Mouse (Mus musculus) gastrocnemius, adult 2 months (tissue): Measurements from ENCODE around the gene Socs7. TPM values are rescaled to one million over a fixed set of nuclear protein-coding genes. Genes with fewer than 3 reads are reported as not detected.

Source experiments
- DNase-seq: peaks from one replicate; pipeline ENCODE4 v3.0.0; 2022
- H3K27ac ChIP-seq: fragments of 200-600 bp; 2 replicates; pipeline ENCODE4 v1.8.1; 2022; ENCODE audit warnings: mild to moderate bottlenecking
- H3K4me3 ChIP-seq: fragments of 200-600 bp; 2 replicates; pipeline ENCODE4 v1.8.1; 2022; ENCODE audit warnings: mild to moderate bottlenecking, moderate library complexity
- CTCF ChIP-seq: fragments of 200-600 bp; IDR thresholded peaks from 2 replicates; pipeline ENCODE4 v1.8.1; 2022; ENCODE audit warnings: antibody characterized with exemption, mild to moderate bottlenecking, moderate library complexity
- intact Hi-C: fragments of 180-260 bp; cut with DNase I; formaldehyde crosslinking; loops from one replicate; pipeline ENCODE4 v1.15.1; 2025
- total RNA-seq, 2 experiments: library from RNA; stranded (reverse); gene quantifications; 2 replicates each; pipeline ENCODE4 v1.2.3; 2021

Socs7 gene
- total RNA-seq, 2 experiments from 2014 or later: 43.2 to 48.6 TPM

DNA sequence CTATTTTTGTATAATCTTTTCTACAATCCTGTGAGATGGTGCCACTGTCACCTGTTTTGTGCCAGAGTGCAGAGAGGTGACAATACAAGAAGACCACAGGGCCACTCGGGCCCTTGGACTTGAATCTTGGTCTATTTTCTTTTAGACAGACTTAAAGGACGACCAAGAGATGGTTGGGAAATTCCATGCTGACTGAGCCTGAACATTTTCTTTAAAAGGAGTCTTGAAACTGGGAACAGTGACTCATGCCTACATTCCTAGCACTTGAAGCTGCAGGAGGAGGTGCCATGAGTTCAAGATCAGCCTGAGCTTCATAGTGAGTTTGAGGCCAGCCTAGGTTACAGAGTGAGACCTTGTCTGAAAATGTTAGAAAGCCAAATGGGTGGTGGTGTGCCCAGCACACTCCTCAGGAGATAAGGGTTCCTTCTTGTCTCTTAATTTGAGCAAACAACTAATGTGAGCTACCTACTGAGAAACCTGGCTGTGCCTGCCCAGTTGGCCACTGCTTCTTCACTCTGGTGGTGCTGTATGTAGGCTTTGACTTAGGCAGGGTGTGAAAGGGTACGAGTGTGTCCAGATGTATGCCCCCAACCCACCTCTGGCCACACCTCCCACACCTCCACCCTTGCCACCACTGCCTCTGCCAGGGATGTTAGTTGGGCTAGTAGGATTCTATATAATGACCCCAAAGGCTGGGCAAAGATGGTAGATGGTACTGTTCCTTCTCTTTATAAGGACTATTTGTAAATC is 39.5 kb downstream of the Socs7 start:
- DNase-seq: no peak
- intact Hi-C loops: no loop called here

DNA sequence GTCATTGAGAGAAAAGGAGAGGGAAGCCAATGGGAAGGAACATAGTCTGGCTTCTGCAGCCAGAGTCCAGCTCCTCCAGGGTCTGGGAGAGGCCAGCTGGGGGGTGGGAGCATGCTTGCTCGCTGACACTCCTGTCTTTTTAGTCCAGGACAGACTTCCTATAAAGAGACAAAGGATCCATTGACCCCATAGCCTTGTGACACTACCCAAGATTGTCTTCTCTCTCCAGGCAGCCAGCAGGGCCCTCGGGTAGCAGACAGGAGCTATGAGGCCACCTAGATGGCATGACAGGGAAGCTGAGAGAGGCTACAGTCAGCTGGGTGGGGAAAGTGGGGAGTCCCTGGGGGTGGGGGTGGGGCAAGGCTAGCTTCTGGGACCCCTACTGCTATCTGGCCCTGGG is 40.4 kb downstream of the Socs7 start:
- no peak overlapping the region for H3K4me3 ChIP-seq
- no peak overlapping the region for H3K27ac ChIP-seq
- intact Hi-C loops: no loop called here
- no peak for DNase-seq
- TF ChIP-seq CTCF: no peak

More for the DNA sequence above, 39.5 kb downstream of the Socs7 start:
- Histone ChIP-seq H3K4me3 (no peak overlapping the region), H3K27ac (no peak overlapping the region)
- no peak for TF ChIP-seq CTCF

DNA sequence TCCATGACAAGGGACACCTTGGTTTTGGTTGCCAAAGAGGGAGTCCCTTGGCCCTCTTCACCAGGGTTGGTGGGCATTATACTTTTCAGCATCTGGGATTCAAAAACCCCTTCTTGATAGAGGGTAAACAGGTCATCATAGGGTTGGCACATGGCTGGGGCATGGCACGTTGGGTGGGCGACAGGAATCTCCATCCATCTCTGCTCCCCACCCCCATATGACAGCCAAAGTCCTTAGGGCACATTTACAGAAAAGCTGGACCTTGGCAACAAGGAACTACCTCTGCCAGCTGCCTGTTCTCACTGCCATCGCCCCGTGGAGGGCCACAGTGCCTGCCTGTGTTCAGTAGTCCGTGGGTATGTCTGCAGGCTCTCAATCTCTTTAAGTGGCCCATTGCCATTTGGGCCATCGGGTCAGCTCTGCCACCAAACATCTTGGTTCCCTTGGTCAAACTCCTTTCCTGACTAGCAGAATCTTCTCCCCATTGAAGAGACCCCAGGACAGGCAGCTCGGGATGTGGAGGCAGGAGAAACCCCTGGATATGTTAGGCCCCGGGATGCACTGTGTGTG is 41.3 kb downstream of the Socs7 start:
- Histone ChIP-seq H3K4me3 (peak overlapping the region; percentile 82; the same call in 1 of the 2 replicates), H3K27ac (no peak overlapping the region)
- no peak for TF ChIP-seq CTCF
- no peak for DNase-seq
- intact Hi-C loops: no loop called here

DNA sequence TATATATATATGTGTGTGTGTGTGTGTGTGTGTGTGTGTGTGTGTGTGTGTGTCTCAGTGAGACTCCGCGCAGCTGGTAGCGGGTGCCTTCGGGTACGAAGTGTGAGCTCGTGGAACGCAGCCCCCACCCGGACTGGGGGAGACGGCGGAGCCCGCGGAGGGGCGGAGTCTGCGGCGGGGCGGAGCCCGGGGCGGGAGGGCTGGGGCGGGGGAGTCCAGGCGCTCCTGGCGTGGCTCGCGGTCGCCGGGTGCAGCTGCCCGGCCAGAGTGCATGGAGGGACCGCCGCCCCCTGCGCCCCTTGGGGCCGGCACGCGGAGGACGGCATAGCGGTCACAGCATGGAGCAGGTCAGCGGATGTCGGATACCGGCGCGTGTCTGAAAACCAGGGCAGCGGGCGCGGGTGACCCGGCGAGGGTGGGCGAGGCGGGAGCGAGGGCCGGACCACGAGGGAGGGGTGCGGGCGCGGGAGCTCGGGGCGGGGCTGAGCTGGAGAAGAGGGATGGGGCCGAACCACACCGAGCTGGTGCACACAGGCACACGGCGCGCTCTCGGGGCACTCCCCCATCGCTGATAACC is 41.9 kb downstream of the Socs7 start:
- peak overlapping the region; percentile 20; the same call in 1 of the 2 replicates for H3K27ac ChIP-seq

DNA sequence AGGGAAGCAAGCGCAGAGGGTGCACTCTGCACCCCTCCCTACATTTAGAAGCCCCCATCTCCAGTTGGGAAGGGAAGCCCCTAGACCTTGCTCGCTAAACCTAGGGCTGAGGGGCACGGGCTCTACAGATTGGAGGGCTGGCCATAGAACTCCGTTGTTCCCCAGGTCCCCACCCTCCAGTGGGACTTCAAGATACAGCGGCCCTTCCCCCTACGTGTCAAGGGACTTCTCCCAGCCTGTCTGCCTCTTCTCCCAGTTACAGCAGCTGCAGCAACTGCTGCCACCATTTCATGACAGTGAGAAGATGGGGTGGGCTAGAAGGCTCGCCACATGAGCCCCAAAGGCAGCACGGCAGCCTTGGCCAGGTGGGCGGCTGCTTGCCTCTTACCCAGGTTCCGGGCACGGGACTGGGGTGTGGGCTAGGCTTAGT is 42.4 kb downstream of the Socs7 start:
- intact Hi-C loops: no loop called here
- TF ChIP-seq CTCF: no peak
- peak overlapping the region; percentile 20; the same call in 1 of the 2 replicates for H3K27ac ChIP-seq
- peak overlapping the region; percentile 82 for H3K4me3 ChIP-seq
- DNase-seq: no peak

More for the DNA sequence above, 41.9 kb downstream of the Socs7 start:
- intact Hi-C loops: no loop called here
- H3K4me3 ChIP-seq: peak overlapping the region; percentile 82
- DNase-seq: peak; percentile 73
- TF ChIP-seq CTCF: no peak

DNA sequence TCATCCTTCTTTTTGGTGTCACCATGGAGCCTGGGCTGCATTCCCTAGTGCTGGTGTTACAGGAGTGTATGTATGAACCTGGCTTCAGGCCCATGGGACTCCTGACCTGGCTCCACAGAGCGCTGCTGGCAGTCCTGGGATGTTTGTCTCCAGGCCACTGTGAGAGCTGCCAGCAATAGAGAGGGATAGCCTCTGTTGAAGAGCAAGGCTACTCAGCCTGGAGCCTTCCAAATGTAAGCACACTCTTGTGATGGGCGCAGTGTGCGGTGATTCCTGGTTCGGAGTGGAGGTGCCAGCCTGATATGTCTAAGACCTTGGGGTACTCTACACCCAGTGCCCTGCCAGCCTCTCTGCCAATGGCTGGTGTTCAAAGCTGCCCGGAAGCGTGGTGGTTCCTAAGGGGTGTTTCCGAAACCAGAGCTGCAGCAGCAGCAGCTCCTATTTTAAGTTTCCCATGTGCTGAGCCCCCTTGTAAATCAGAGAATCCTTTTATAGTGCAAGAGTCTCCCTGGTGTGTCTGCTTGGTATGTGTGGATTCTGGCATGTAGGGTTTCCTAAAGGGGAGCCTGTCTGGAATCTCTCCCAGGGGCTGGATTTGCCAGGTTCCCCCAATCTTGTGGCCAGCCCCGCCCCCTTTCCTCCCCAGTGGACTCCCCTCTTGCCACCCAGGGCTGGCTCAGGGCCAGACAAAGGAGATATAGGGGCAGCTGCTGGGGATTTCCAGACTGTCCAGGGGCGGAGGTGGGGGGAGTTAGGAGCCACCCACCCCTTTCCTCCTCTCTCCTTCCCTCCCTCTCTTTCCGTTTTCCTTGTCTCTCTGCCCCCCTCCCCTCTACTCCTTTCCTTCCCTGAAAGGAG is 44.0 kb downstream of the Socs7 start:
- DNase-seq: no peak
- TF ChIP-seq CTCF: no peak
- intact Hi-C loops: no loop called here
- Histone ChIP-seq H3K4me3 (no peak overlapping the region), H3K27ac (no peak overlapping the region)

DNA sequence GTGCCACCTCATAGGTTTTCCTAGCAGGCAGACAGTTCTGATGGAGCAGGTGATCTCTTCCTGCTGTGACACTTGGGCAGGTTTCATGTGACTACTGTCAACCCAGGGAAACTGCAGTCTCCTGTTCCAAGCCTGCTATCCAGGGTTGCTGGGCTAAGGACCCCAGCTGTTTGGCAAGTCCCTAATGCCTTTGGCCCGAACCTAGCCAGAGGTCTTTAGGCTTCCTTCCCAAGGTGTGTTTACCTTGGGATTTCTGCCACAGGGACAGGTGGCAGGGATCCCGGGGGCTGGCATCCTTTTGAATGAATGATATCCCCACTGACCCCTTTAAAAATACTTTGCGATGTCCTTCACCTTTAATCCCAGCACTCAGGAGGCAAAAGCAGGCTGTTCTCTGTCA is 45.1 kb downstream of the Socs7 start:
- no peak for DNase-seq
- no peak overlapping the region for H3K27ac ChIP-seq
- intact Hi-C loops: no loop called here
- TF ChIP-seq CTCF: no peak
- no peak overlapping the region for H3K4me3 ChIP-seq

DNA sequence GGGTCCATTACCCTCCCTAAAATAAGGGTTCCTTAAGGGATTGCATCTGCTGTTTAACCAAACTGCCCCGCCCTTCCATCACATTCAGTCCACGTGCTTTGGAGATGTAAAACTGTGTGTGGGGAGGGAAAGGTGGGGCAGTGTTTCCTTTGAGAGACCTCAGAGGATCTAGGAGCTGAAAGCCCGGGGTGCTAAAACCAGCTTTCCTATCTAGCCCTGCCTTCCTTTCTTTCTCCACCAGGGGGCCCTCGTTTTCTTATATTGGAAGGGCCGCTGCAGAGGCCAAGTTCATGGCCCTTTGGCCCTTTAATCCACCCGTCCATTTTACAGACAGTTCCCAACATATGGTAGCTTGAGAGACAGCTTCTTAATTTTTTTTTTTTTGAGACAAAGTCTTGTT is 45.8 kb downstream of the Socs7 start:
- peak; percentile 87 for DNase-seq
- TF ChIP-seq CTCF: peak; percentile 96
- Histone ChIP-seq H3K4me3 (no peak overlapping the region), H3K27ac (no peak overlapping the region)
- intact Hi-C loops: loop anchor here (1.0 to 2.0 kb wide), 2 partner anchors 25 to 61 kb away; no protein-coding TSS in a partner anchor

DNA sequence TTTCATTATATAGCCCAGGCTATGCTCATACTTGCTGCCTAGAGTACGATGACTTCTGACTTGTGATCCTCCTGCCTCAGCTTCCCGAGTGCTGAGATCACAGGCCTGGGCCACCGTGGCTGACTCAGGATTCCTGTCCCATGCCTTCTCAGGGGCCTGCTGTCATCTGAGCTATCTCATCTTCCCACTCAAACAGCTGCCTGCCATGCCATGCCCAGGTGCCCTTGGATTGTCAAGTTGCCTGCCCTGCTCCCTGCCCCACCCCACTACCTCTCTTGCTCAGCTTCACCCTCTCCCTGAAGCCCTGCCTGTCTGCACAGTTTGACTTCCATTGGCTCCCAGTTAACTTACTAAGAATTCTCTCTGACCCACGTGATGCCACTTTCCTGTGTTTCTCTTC is 48.6 kb downstream of the Socs7 start:
- Histone ChIP-seq H3K27ac (peak overlapping the region; percentile 4; the same call in 1 of the 2 replicates), H3K4me3 (no peak overlapping the region)
- DNase-seq: no peak
- no peak for TF ChIP-seq CTCF
- intact Hi-C loops: no loop called here

DNA sequence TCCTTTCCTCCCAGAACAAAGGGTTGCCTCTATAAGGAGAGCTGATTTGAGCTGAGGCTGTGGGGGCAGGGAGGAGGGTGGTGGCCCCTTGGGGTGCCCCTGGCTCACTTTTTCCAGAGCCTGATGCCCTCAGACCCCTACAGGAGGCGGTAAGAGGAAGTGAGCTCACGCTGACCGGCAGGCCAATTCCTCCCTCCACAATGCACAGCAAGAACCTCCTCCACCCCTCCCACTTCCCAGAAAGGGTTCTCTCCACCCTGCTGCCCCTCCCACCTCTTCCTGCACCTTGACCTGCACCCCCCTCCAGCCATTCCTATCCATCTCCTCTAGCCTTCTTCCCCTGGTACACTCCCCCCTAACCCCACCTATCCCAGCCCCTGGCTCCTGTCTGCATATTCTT is 49.8 kb downstream of the Socs7 start:
- Histone ChIP-seq H3K27ac (peak overlapping the region; percentile 68), H3K4me3 (peak overlapping the region; percentile 33; the same call in 1 of the 2 replicates)
- DNase-seq: no peak
- TF ChIP-seq CTCF: no peak
- intact Hi-C loops: no loop called here

DNA sequence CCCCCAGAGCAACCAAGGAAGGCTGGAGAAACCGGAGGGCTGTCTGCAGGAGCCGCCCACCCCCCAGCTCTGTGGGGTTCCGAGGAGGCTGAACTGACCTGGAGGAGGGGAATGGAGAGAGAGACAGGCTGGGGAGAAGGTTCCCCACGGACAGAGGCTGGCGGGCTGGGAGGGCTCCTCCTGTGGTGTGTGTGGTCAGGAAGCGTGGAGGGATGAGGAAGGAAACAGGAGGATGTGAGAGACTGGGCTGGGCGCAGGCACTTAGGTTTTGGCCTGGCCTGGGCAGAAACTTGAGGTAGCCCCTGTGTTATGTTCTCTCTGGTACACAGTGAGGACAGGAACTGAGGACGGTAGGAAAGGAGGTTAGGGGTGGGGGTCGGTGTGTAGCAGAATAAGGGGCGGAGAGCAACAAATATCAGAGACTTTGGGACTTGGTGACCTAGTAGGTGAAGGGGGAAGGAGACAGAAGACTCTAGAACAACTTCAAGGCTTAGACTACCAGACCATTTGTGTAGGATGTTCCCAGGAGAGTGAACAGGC is 50.5 kb downstream of the Socs7 start:
- peak overlapping the region; percentile 6; the same call in 1 of the 2 replicates for H3K4me3 ChIP-seq
- DNase-seq: no peak
- intact Hi-C loops: no loop called here
- H3K27ac ChIP-seq: peak overlapping the region; percentile 66
- no peak for TF ChIP-seq CTCF

DNA sequence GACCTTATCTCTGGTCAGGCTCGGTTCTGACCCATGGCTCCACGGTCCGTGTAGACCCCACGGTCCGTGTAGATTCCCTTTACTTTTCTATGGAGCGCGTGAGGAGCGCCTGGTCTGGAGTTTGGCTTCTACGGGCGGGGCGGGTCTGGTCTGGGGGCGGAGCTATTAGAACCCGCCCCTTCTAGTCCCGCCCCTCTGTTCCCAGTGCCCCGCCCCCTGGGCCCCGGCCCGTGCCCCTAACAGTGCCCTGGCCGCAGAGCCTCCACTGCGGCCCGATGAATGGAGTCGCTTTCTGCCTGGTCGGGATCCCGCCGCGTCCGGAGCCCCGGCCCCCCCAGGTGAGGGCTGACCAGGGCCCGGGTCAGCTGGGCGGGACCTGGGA is 53.0 kb downstream of the Socs7 start, which contains the start of gene Arhgap23:
Arhgap23 (plus strand) TSS at position 204 of the 382 bp plus-strand sequence.
- TF ChIP-seq CTCF: no peak
- intact Hi-C loops: no loop called here
- peak; percentile 87 for DNase-seq
- peak within 1 kb of the TSS; percentile 92 for H3K27ac ChIP-seq
- peak within 1 kb of the TSS; percentile 94 for H3K4me3 ChIP-seq
